Mouse (Mus musculus): ENCODE results near the gene Cd164l2. TPM values are rescaled to one million over a fixed set of nuclear protein-coding genes. Genes with fewer than 3 reads are reported as not detected.

Cd164l2 gene
- polyA plus RNA-seq, 1 experiment from 2014 or later: 19.1 TPM

DNA sequence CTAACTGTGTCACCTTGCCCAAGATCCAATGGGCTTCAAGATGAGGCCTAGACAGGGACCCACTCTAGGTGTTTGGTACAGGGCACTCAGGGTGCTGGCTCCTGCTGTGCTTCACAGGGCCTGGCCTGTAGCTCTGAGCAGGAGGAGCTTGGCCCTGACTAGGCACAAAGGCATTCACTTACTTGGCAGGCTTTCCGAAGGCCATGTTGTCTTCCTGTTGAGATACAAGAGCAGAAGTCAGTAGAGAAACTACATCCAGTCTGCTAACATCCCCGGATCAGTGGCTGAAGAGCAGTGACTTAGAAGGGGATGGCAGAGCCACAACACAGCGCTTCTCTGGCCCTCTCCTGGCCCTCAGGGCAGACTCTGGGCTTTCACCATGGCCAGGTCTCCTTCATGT lies 57.7 kb downstream of the Cd164l2 start:
- ATAC-seq (replicated peaks; ENCODE audit: low FRiP score, low read depth) (no peak), DNase-seq (ENCODE audit: low spot score) (no peak)
- Histone ChIP-seq H3K27ac (no peak overlapping the region), H3K4me3 (replicated peaks; ENCODE audit: low read depth, low read length) (no peak overlapping the region), H3K9ac (ENCODE audit: low read depth, low read length) (no peak overlapping the region), H3K9me3 (replicated peaks; ENCODE audit: low read length) (no peaks in the 10 kb centered on the region), H3K4me2 (ENCODE audit: low read length) (no peak overlapping the region), H3K4me1 (replicated peaks; ENCODE audit: insufficient read depth, low read length) (no peaks in the 10 kb centered on the region), H3K27me3 (ENCODE audit: insufficient read depth, low read length) (no peaks in the 10 kb centered on the region), H3K36me3 (ENCODE audit: insufficient read depth, low read length) (peaks cover 44% of the 10 kb centered on the region)
- WGBS: 91% methylated on average over 3 of the region's 3 CpGs
- TF ChIP-seq CTCF (IDR thresholded peaks at IDR 0.05; ENCODE audit: low read depth): no peak

DNA sequence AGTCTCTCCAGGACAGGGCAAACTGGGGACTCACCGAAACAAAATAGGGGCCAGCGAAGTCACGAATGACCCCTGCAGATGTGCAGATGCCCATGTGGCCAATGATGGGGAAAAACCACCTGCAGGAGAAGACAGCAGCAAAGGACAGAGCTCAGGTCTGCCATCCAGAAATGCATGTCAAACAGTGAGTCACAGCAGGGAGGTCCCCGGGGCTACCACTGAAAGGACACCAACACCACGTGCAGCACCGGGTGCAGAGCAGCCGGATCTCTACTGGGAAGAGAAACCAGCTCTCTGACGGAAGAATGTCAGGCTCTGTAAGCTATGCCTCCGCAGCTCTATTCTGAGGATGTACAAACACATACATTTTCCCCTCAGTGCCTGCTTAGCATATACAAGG lies 59.0 kb downstream of the Cd164l2 start:
- no peak for ATAC-seq (replicated peaks; ENCODE audit: low FRiP score, low read depth)
- DNase-seq (ENCODE audit: low spot score): no peak
- Histone ChIP-seq H3K9ac (ENCODE audit: low read depth, low read length) (no peak overlapping the region), H3K4me3 (replicated peaks; ENCODE audit: low read depth, low read length) (no peak overlapping the region), H3K4me1 (replicated peaks; ENCODE audit: insufficient read depth, low read length) (no peaks in the 10 kb centered on the region; the same call in 1 of the 2 replicates), H3K4me2 (ENCODE audit: low read length) (no peak overlapping the region), H3K27ac (no peak overlapping the region), H3K27me3 (ENCODE audit: insufficient read depth, low read length) (no peaks in the 10 kb centered on the region), H3K9me3 (replicated peaks; ENCODE audit: low read length) (no peaks in the 10 kb centered on the region), H3K36me3 (ENCODE audit: insufficient read depth, low read length) (peaks cover 35% of the 10 kb centered on the region)
- 91% methylated on average over 9 of the region's 9 CpGs for WGBS
- no peak for TF ChIP-seq CTCF (IDR thresholded peaks at IDR 0.05; ENCODE audit: low read depth)

Small RNA genes lying within 50 kb of the gene (microRNA-seq; reads per million reads assigned to microRNA genes)
- 0.80 reads per million for gene Mir7017

Other genes starting within 250 kb of the Cd164l2 start
- gene Fgr, start 238.0 kb upstream of the Cd164l2 start, polyA plus RNA-seq (2015; fragmentation: Nextera tagmentation; extraction: Ambion mirVana): 0.47 and 0.51 TPM in 2 replicates
- 6.4 and 6.7 TPM in 2 replicates for gene Ahdc1, start 200.9 kb upstream of the Cd164l2 start, polyA plus RNA-seq (2015; fragmentation: Nextera tagmentation; extraction: Ambion mirVana)
- gene Wasf2, start 81.6 kb upstream of the Cd164l2 start, polyA plus RNA-seq (2015; fragmentation: Nextera tagmentation; extraction: Ambion mirVana): 98.8 and 113 TPM in 2 replicates
- 0.11 and 0.54 TPM in 2 replicates for gene Gpr3, start 405 bp downstream of the Cd164l2 start, polyA plus RNA-seq (2015; fragmentation: Nextera tagmentation; extraction: Ambion mirVana)
- 3.4 and 4.2 TPM in 2 replicates for gene Map3k6, start 28.7 kb downstream of the Cd164l2 start, polyA plus RNA-seq (2015; fragmentation: Nextera tagmentation; extraction: Ambion mirVana)
- gene Sytl1, start 51.0 kb downstream of the Cd164l2 start, polyA plus RNA-seq (2015; fragmentation: Nextera tagmentation; extraction: Ambion mirVana): 2.5 and 2.8 TPM in 2 replicates
- gene Tmem222, start 65.7 kb downstream of the Cd164l2 start, polyA plus RNA-seq (2015; fragmentation: Nextera tagmentation; extraction: Ambion mirVana): 74.5 and 81.2 TPM in 2 replicates
- 9.9 and 11.2 TPM in 2 replicates for gene Wdtc1, start 141.3 kb downstream of the Cd164l2 start, polyA plus RNA-seq (2015; fragmentation: Nextera tagmentation; extraction: Ambion mirVana)
- 5.7 and 7.1 TPM in 2 replicates for gene Slc9a1, start 157.6 kb downstream of the Cd164l2 start, polyA plus RNA-seq (2015; fragmentation: Nextera tagmentation; extraction: Ambion mirVana)